ENCODE assay signal across 22 mouse cellular contexts in genomic region chr17:87737144-87737543, GRCm38 (mm10).
DNase-seq lines count a peak whose midpoint lies in the region; ATAC-seq lines count a peak whose summit lies in the region.
"Had no signal": no experiment of that assay in that cellular context is flagged by ENCODE, and none has a peak within 500 bp of the region (broad histone marks: within the 10 kb centered on the region; RNA-seq: fewer than 3 reads in every experiment).

No protein-coding gene starts in this region.

- WGBS in forebrain, embryonic 16.5 days = 77% methylated on average over 3 of the region's 3 CpGs
- WGBS in forebrain, embryonic 12.5 days = 83% methylated on average over 3 of the region's 3 CpGs

- DNase-seq in 3T3-L1 (ENCODE audit: low read depth, low spot score) (peak; percentile 21), ES-CJ7 (ENCODE audit: low read depth, low spot score) (peak; percentile 39), ZHBTc4 (ENCODE audit: low read depth, low spot score) (peak; percentile 64)
- no peak for DNase-seq in left cerebral cortex, adult 9 months (ENCODE audit: low spot score in 2 of 2)
- no peak for DNase-seq in cerebellum, adult 8-10 months
- DNase-seq: adrenal gland, postnatal 10 days; cerebellum, adult 11-12 months; cerebellum, adult 9-11 months; cerebellum, postnatal 36 days; embryo, embryonic 11 days; gastrocnemius, adult 2 months; gastrocnemius, postnatal 25 days; heart, adult 11 months; heart, postnatal 10 days; heart, postnatal 4 days; kidney, adult 18-20 months had no signal

- H3K27ac ChIP-seq in forebrain, embryonic 16.5 days (ENCODE audit: low read length) = no peak overlapping the region
- no peak overlapping the region for H3K27ac ChIP-seq in forebrain, embryonic 12.5 days
- H3K27ac ChIP-seq: embryonic facial prominence, embryonic 15.5 days; gastrocnemius, adult 2 months; hindbrain, embryonic 13.5 days; intestine, embryonic 15.5 days had no signal

- no peaks in the 10 kb centered on the region for H3K27me3 ChIP-seq in forebrain, embryonic 16.5 days (replicated peaks; ENCODE audit: control insufficient read depth, insufficient read depth, low read length)
- H3K27me3 ChIP-seq in forebrain, embryonic 12.5 days = no peaks in the 10 kb centered on the region
- H3K27me3 ChIP-seq: embryonic facial prominence, embryonic 15.5 days; intestine, embryonic 15.5 days had no signal

- ATAC-seq in forebrain, embryonic 16.5 days = 0 out of 2 replicates have a peak, but pooled peaks have one; percentile 18
- no peak for ATAC-seq in forebrain, embryonic 12.5 days (ENCODE audit: low FRiP score)
- ATAC-seq: intestine, embryonic 15.5 days had no signal

- H3K4me2 ChIP-seq in forebrain, embryonic 16.5 days (ENCODE audit: low read length) = no peak overlapping the region
- no peak overlapping the region for H3K4me2 ChIP-seq in forebrain, embryonic 12.5 days
- H3K4me2 ChIP-seq: embryonic facial prominence, embryonic 15.5 days; hindbrain, embryonic 13.5 days; intestine, embryonic 15.5 days had no signal

- H3K4me3 ChIP-seq in forebrain, embryonic 16.5 days (replicated peaks; ENCODE audit: low read length) = no peak overlapping the region
- no peak overlapping the region for H3K4me3 ChIP-seq in forebrain, embryonic 12.5 days (replicated peaks)
- H3K4me3 ChIP-seq: embryonic facial prominence, embryonic 15.5 days; erythroblast, embryonic 14.5 days; gastrocnemius, adult 2 months; hindbrain, embryonic 13.5 days; intestine, embryonic 15.5 days had no signal

- no peaks in the 10 kb centered on the region; the same call in 1 of the 2 replicates for H3K4me1 ChIP-seq in forebrain, embryonic 16.5 days (replicated peaks; ENCODE audit: control insufficient read depth, insufficient read depth, low read length)
- peaks cover 6% of the 10 kb centered on the region for H3K4me1 ChIP-seq in forebrain, embryonic 12.5 days
- H3K4me1 ChIP-seq: embryonic facial prominence, embryonic 15.5 days; hindbrain, embryonic 13.5 days; intestine, embryonic 15.5 days had no signal

- no peaks in the 10 kb centered on the region for H3K36me3 ChIP-seq in forebrain, embryonic 16.5 days (ENCODE audit: control insufficient read depth, insufficient read depth)
- no peaks in the 10 kb centered on the region for H3K36me3 ChIP-seq in forebrain, embryonic 12.5 days (replicated peaks)
- H3K36me3 ChIP-seq: embryonic facial prominence, embryonic 15.5 days; hindbrain, embryonic 13.5 days; intestine, embryonic 15.5 days had no signal

- H3K9ac ChIP-seq in forebrain, embryonic 16.5 days (replicated peaks; ENCODE audit: low read depth, low read length) = no peak overlapping the region
- no peak overlapping the region for H3K9ac ChIP-seq in forebrain, embryonic 12.5 days
- H3K9ac ChIP-seq: embryonic facial prominence, embryonic 15.5 days; hindbrain, embryonic 13.5 days; intestine, embryonic 15.5 days had no signal

- H3K9me3 ChIP-seq in forebrain, embryonic 16.5 days (ENCODE audit: control insufficient read depth, low read length) = no peaks in the 10 kb centered on the region
- no peaks in the 10 kb centered on the region for H3K9me3 ChIP-seq in forebrain, embryonic 12.5 days
- H3K9me3 ChIP-seq: embryonic facial prominence, embryonic 15.5 days; hindbrain, embryonic 13.5 days; intestine, embryonic 15.5 days had no signal

Comparison
In these comparisons a context has a peak if more than half of its experiments do, and no peak if none do; other contexts are left out.
1. DNase-seq: peak in 3T3-L1 (single experiment), ES-CJ7 (single experiment) and ZHBTc4 (single experiment); none in left cerebral cortex, adult 9 months (0 of 2) and cerebellum, adult 8-10 months (single experiment).